Mouse (Mus musculus) liver, adult 10 weeks (tissue): ENCODE results near the gene Rnf114. TPM values are rescaled to one million over a fixed set of nuclear protein-coding genes. Genes with fewer than 3 reads are reported as not detected.

Experiments used
- polyA plus RNA-seq: library from polyadenylated mRNA; stranded (reverse); fragments of 350-450 nt; fragmentation: Illumina TruSeq; extraction: RNeasy Lipid Tissue Mini Kit (QIAGEN cat#74804); gene quantifications from one replicate; pipeline ENCODE4 v1.2.3, GENCODE M21; 2014; ENCODE audit warnings: low read depth, low replicate concordance

Rnf114 gene
- polyA plus RNA-seq, result 19.9 TPM

GRCm38 (mm10) chr2:167491757-167492708 is at the start of gene Rnf114:
Gene Rnf114 (plus strand): TSS chr2:167492645.

GRCm38 (mm10) chr2:167492713-167493636 is 530 bp downstream of the Rnf114 start, which contains the start of gene Spata2:
Gene Spata2 (minus strand): TSS chr2:167492887.

GRCm38 (mm10) chr2:167537476-167538297 is 45.2 kb downstream of the Rnf114 start, which contains the start of gene Snai1:
Gene Snai1 (plus strand): TSS chr2:167538195.

Other genes starting within 250 kb of the Rnf114 start
- gene B4galt5, start 143.5 kb upstream of the Rnf114 start, polyA plus RNA-seq, result 5.0 TPM
- 10.3 TPM for gene Slc9a8, start 70.9 kb upstream of the Rnf114 start, polyA plus RNA-seq
- 1.7 TPM for gene Spata2, start 242 bp downstream of the Rnf114 start, polyA plus RNA-seq
- gene Snai1, start 45.5 kb downstream of the Rnf114 start, polyA plus RNA-seq, result not detected
- gene Ube2v1, start 139.4 kb downstream of the Rnf114 start, polyA plus RNA-seq, result 45.4 TPM
- not detected for gene Gm20431, start 168.9 kb downstream of the Rnf114 start, polyA plus RNA-seq
- gene Cebpb, start 196.3 kb downstream of the Rnf114 start, polyA plus RNA-seq, result 21.7 TPM
- 2.5 TPM for gene Tmem189, start 197.2 kb downstream of the Rnf114 start, polyA plus RNA-seq